Mouse (Mus musculus): ENCODE results near the gene Pwwp2b. TPM values are rescaled to one million over a fixed set of nuclear protein-coding genes. Genes with fewer than 3 reads are reported as not detected.

Gene Pwwp2b
- polyA plus RNA-seq, 1 experiment from 2014 or later = 27.5 TPM

DNA sequence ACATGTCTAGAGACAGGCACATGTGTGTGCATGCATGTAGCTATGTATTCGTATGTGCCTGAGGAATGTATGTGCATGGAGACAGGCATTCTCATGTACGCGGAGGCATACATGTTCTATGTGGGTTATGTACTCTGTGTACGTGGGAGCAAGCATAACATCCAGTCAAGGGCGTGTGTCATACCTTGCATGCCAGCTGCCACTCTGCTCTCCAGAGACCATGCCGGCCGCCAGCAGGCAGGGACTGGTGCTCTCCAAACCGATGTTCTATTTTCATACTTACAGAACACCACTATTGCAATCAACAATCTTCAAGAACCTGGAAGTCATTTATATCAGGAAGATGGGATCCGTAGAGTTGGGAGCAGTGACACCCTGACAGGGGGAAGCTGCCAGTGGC lies 31.8 kb upstream of the Pwwp2b start:
- DNase-seq (ENCODE audit: low spot score) = peak; percentile 22
- Histone ChIP-seq H3K9me3 (ENCODE audit: low read length) (no peaks in the 10 kb centered on the region), H3K27ac (ENCODE audit: low read length) (no peak overlapping the region), H3K9ac (replicated peaks; ENCODE audit: low read depth) (no peak overlapping the region), H3K4me1 (ENCODE audit: insufficient read depth, low read depth, low read length) (peaks cover 11% of the 10 kb centered on the region), H3K36me3 (ENCODE audit: insufficient read depth, low read length) (no peaks in the 10 kb centered on the region), H3K4me3 (ENCODE audit: low read depth, low read length) (no peak overlapping the region), H3K27me3 (replicated peaks; ENCODE audit: insufficient read depth, low read length) (no peaks in the 10 kb centered on the region), H3K4me2 (replicated peaks; ENCODE audit: low read depth, low read length) (no peak overlapping the region)
- no peak for ATAC-seq
- TF ChIP-seq EP300 (IDR thresholded peaks at IDR 0.05) = 0 out of 2 replicates have a peak, but pooled peaks have one; percentile 7
- TF ChIP-seq CTCF (IDR thresholded peaks at IDR 0.05) = no peak
- 60% methylated on average over 9 of the region's 9 CpGs for WGBS

DNA sequence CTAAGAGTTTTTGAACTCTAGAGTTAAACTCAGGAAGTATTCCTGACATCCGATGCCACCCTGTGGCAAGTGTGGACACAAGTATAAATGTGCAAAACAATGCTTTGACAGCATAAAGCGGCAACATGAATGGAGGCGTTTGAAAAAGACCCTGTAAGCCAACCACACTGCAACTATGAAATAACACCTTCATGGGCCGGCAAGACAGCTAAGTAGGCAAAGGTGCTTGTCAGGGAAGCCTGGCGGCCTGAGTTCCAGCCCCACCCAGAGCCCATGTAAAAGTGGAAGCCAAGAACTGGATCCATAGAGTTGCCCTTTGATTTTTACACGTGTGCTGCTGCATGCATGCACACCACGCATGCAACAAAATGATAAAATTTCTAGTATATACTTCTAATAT lies 31.2 kb upstream of the Pwwp2b start:
- no peak overlapping the region for H3K9ac ChIP-seq (replicated peaks; ENCODE audit: low read depth)
- H3K4me1 ChIP-seq (ENCODE audit: insufficient read depth, low read depth, low read length) = peaks cover 11% of the 10 kb centered on the region
- no peaks in the 10 kb centered on the region for H3K27me3 ChIP-seq (replicated peaks; ENCODE audit: insufficient read depth, low read length)
- H3K4me2 ChIP-seq (replicated peaks; ENCODE audit: low read depth, low read length) = no peak overlapping the region
- H3K36me3 ChIP-seq (ENCODE audit: insufficient read depth, low read length) = no peaks in the 10 kb centered on the region
- no peak for TF ChIP-seq EP300 (IDR thresholded peaks at IDR 0.05)
- TF ChIP-seq CTCF (IDR thresholded peaks at IDR 0.05) = 0 out of 2 replicates have a peak, but pooled peaks have one; percentile 9
- DNase-seq (ENCODE audit: low spot score) = no peak
- no peak overlapping the region for H3K27ac ChIP-seq (ENCODE audit: low read length)
- ATAC-seq = no peak
- WGBS = 74% methylated on average over 7 of the region's 7 CpGs
- no peak overlapping the region for H3K4me3 ChIP-seq (ENCODE audit: low read depth, low read length)
- no peaks in the 10 kb centered on the region for H3K9me3 ChIP-seq (ENCODE audit: low read length)

- Histone ChIP-seq H3K27me3 (replicated peaks; ENCODE audit: insufficient read depth, low read length) (no peaks in the 10 kb centered on the region), H3K9me3 (ENCODE audit: low read length) (no peaks in the 10 kb centered on the region), H3K4me2 (replicated peaks; ENCODE audit: low read depth, low read length) (no peak overlapping the region), H3K4me3 (ENCODE audit: low read depth, low read length) (no peak overlapping the region), H3K27ac (ENCODE audit: low read length) (no peak overlapping the region), H3K4me1 (ENCODE audit: insufficient read depth, low read depth, low read length) (peaks cover 2% of the 10 kb centered on the region; the same call in 1 of the 2 replicates), H3K36me3 (ENCODE audit: insufficient read depth, low read length) (no peaks in the 10 kb centered on the region), H3K9ac (replicated peaks; ENCODE audit: low read depth) (no peak overlapping the region)
- 43% methylated on average over 6 of the region's 6 CpGs for WGBS
- TF ChIP-seq EP300 (IDR thresholded peaks at IDR 0.05) (no peak), CTCF (IDR thresholded peaks at IDR 0.05) (no peak)
- ATAC-seq = no peak
- no peak for DNase-seq (ENCODE audit: low spot score)
Observed at GRCm38 (mm10) chr7:139218641-139219415, 29.5 kb upstream of the Pwwp2b start.

- Histone ChIP-seq H3K9me3 (ENCODE audit: low read length) (no peaks in the 10 kb centered on the region), H3K27ac (ENCODE audit: low read length) (no peak overlapping the region), H3K36me3 (ENCODE audit: insufficient read depth, low read length) (no peaks in the 10 kb centered on the region), H3K9ac (replicated peaks; ENCODE audit: low read depth) (no peak overlapping the region), H3K4me3 (ENCODE audit: low read depth, low read length) (no peak overlapping the region), H3K27me3 (replicated peaks; ENCODE audit: insufficient read depth, low read length) (no peaks in the 10 kb centered on the region), H3K4me2 (replicated peaks; ENCODE audit: low read depth, low read length) (no peak overlapping the region), H3K4me1 (ENCODE audit: insufficient read depth, low read depth, low read length) (peaks cover 3% of the 10 kb centered on the region; the same call in 1 of the 2 replicates)
- no peak for ATAC-seq
- 73% methylated on average over 5 of the region's 5 CpGs for WGBS
- DNase-seq (ENCODE audit: low spot score) = no peak
- no peak for TF ChIP-seq CTCF (IDR thresholded peaks at IDR 0.05)
- no peak for TF ChIP-seq EP300 (IDR thresholded peaks at IDR 0.05)
Observed at GRCm38 (mm10) chr7:139219486-139219885, 28.8 kb upstream of the Pwwp2b start.

GRCm38 (mm10) chr7:139220303-139220702 lies 28.0 kb upstream of the Pwwp2b start:
- DNase-seq (ENCODE audit: low spot score) (peak; percentile 72), ATAC-seq (peak; percentile 66)
- H3K27ac ChIP-seq (ENCODE audit: low read length) = no peak overlapping the region
- peaks cover 3% of the 10 kb centered on the region; the same call in 1 of the 2 replicates for H3K4me1 ChIP-seq (ENCODE audit: insufficient read depth, low read depth, low read length)
- 23% methylated on average over 2 of the region's 2 CpGs for WGBS
- H3K4me3 ChIP-seq (ENCODE audit: low read depth, low read length) = no peak overlapping the region
- TF ChIP-seq EP300 (IDR thresholded peaks at IDR 0.05) (no peak), CTCF (IDR thresholded peaks at IDR 0.05) (peak; percentile 28; the same call in 1 of the 2 replicates)
- no peak overlapping the region for H3K4me2 ChIP-seq (replicated peaks; ENCODE audit: low read depth, low read length)
- no peaks in the 10 kb centered on the region for H3K27me3 ChIP-seq (replicated peaks; ENCODE audit: insufficient read depth, low read length)
- no peaks in the 10 kb centered on the region for H3K9me3 ChIP-seq (ENCODE audit: low read length)
- no peaks in the 10 kb centered on the region for H3K36me3 ChIP-seq (ENCODE audit: insufficient read depth, low read length)
- H3K9ac ChIP-seq (replicated peaks; ENCODE audit: low read depth) = no peak overlapping the region

DNA sequence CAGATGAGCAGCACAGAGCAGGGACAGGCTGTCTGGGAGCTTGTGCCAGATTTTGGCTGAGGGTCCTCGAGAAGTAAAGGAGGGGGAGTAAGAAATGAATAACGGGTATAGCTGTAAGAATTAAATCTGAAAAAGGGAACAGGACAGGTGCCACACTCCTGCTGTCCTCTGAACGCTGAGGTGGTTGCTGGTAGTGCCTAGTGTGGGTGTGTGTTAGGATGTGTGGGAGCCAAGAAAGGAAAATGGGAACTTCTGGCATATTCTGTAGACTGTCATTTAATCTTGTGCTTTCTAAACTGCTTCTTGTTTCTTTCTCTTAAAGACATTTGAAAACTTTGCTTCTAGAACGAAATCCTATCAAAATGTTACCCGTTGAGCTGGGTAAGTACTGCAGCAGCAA lies 27.2 kb upstream of the Pwwp2b start:
- Histone ChIP-seq H3K36me3 (ENCODE audit: insufficient read depth, low read length) (no peaks in the 10 kb centered on the region), H3K9me3 (ENCODE audit: low read length) (no peaks in the 10 kb centered on the region), H3K9ac (replicated peaks; ENCODE audit: low read depth) (no peak overlapping the region), H3K27me3 (replicated peaks; ENCODE audit: insufficient read depth, low read length) (no peaks in the 10 kb centered on the region), H3K27ac (ENCODE audit: low read length) (no peak overlapping the region), H3K4me3 (ENCODE audit: low read depth, low read length) (no peak overlapping the region), H3K4me2 (replicated peaks; ENCODE audit: low read depth, low read length) (no peak overlapping the region), H3K4me1 (ENCODE audit: insufficient read depth, low read depth, low read length) (peaks cover 3% of the 10 kb centered on the region; the same call in 1 of the 2 replicates)
- TF ChIP-seq CTCF (IDR thresholded peaks at IDR 0.05) (no peak), EP300 (IDR thresholded peaks at IDR 0.05) (no peak)
- DNase-seq (ENCODE audit: low spot score) = no peak
- WGBS = 61% methylated on average over 5 of the region's 5 CpGs
- no peak for ATAC-seq
